Mouse (Mus musculus) embryonic facial prominence, embryonic 11.5 days (tissue): ENCODE results near the gene Pex5l. TPM values are rescaled to one million over a fixed set of nuclear protein-coding genes. Genes with fewer than 3 reads are reported as not detected.

ENCODE experiments used
- ATAC-seq: fragments of 200-750 bp; cut with Nextera tagmentation; replicated peaks from 2 replicates; pipeline ENCODE4 v1.8.0; 2017; ENCODE audit warnings: low read depth; ENCODE audit not compliant: insufficient number of reproducible peaks, low FRiP score, low TSS enrichment
- DNase-seq: peaks from one replicate; pipeline ENCODE4 v3.0.0-alpha.2; 2015; ENCODE audit warnings: low spot score
- H3K27ac ChIP-seq: fragments of 300-500 bp; sonication (generic); replicated peaks from 2 replicates; pipeline ENCODE4 v1.5.1; 2014; ENCODE audit warnings: mild to moderate bottlenecking, low read depth, low read length, control low read depth
- H3K27me3 ChIP-seq: fragments of 300-500 bp; sonication (generic); 2 replicates; pipeline ENCODE4 v1.6.1; 2014; ENCODE audit warnings: mild to moderate bottlenecking, low read length, moderate library complexity, mixed read lengths; ENCODE audit not compliant: control insufficient read depth, insufficient read depth
- H3K36me3 ChIP-seq: fragments of 300-500 bp; sonication (generic); replicated peaks from 2 replicates; pipeline ENCODE4 v1.6.1; 2014; ENCODE audit warnings: low read depth, mild to moderate bottlenecking, low read length, moderate library complexity, mixed read lengths; ENCODE audit not compliant: control insufficient read depth, insufficient read depth
- H3K4me1 ChIP-seq: fragments of 300-500 bp; sonication (generic); 2 replicates; pipeline ENCODE4 v1.6.1; 2014; ENCODE audit warnings: low read length, mixed read lengths; ENCODE audit not compliant: control insufficient read depth, insufficient read depth
- H3K4me2 ChIP-seq: fragments of 300-500 bp; sonication (generic); 2 replicates; pipeline ENCODE4 v1.6.1; 2014; ENCODE audit warnings: low read depth, mild to moderate bottlenecking, control low read depth, low read length, moderate library complexity
- H3K4me3 ChIP-seq: fragments of 300-500 bp; sonication (generic); 2 replicates; pipeline ENCODE4 v1.5.1; 2014; ENCODE audit warnings: low read depth, low read length, control low read depth
- H3K9ac ChIP-seq: fragments of 300-500 bp; sonication (generic); replicated peaks from 2 replicates; pipeline ENCODE4 v1.6.1; 2014; ENCODE audit warnings: mild to moderate bottlenecking, control low read depth, low read length
- H3K9me3 ChIP-seq: fragments of 300-500 bp; sonication (generic); replicated peaks from 2 replicates; pipeline ENCODE4 v1.6.1; 2016; ENCODE audit warnings: mild to moderate bottlenecking, low read length, inconsistent platforms, mixed read lengths; ENCODE audit not compliant: control insufficient read depth
- WGBS: fragments of 180-500 bp; shearing (Covaris S2); extraction: QIAGEN DNeasy Blood & Tissue Kit; methylation state at CpG from one replicate; pipeline ENCODE4 v1.1.7; 2014; 5-methylcytosine and 5-hydroxymethylcytosine counted together
- polyA plus RNA-seq: library from polyadenylated mRNA; unstranded; fragments of >200 nt; fragmentation: Nextera tagmentation; extraction: Ambion mirVana; gene quantifications from 2 replicates; pipeline ENCODE4 v1.2.1, GENCODE M21; 2014

Gene Pex5l
- polyA plus RNA-seq, 1 experiment from 2014 or later = 1.9 TPM

DNA sequence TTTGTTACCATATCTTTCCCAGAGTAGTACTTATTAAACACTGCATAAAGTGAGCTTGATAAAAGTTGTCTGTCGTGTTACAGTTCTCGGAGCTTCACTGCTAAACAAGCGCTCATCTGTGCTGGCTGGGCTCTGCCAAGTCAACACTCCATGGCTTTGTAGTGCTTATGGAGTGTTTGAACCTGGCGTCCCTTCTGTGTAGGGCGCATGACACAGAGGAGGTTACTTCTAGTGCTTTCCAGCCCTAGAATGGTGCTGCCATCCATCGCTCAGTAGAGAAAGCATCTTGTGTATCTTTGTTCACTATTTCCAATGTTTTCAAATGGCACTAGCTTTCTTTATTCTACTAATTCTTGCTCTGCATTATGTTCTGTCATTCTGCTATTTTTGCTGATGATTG is 39.5 kb downstream of the Pex5l start:
- no peaks in the 10 kb centered on the region for H3K9me3 ChIP-seq
- no peaks in the 10 kb centered on the region for H3K27me3 ChIP-seq
- no peak overlapping the region for H3K4me3 ChIP-seq
- ATAC-seq (no peak), DNase-seq (no peak)
- H3K36me3 ChIP-seq = no peaks in the 10 kb centered on the region
- H3K4me1 ChIP-seq = no peaks in the 10 kb centered on the region
- H3K4me2 ChIP-seq = no peak overlapping the region
- 89% methylated on average over 6 of the region's 6 CpGs for WGBS
- no peak overlapping the region for H3K9ac ChIP-seq
- H3K27ac ChIP-seq = no peak overlapping the region

GRCm38 (mm10) chr3:33098550-33099295 is 44.3 kb downstream of the Pex5l start:
- Histone ChIP-seq H3K9ac (no peak overlapping the region), H3K27ac (no peak overlapping the region), H3K4me2 (no peak overlapping the region), H3K27me3 (no peaks in the 10 kb centered on the region), H3K4me1 (no peaks in the 10 kb centered on the region), H3K4me3 (no peak overlapping the region), H3K9me3 (no peaks in the 10 kb centered on the region), H3K36me3 (no peaks in the 10 kb centered on the region)
- no peak for ATAC-seq
- no peak for DNase-seq
- 73% methylated on average over 9 of the region's 9 CpGs for whole genome bisulfite sequencing

- Histone ChIP-seq H3K36me3 (no peaks in the 10 kb centered on the region), H3K27ac (no peak overlapping the region), H3K4me3 (no peak overlapping the region), H3K27me3 (no peaks in the 10 kb centered on the region), H3K4me1 (no peaks in the 10 kb centered on the region), H3K9ac (no peak overlapping the region), H3K9me3 (no peaks in the 10 kb centered on the region), H3K4me2 (no peak overlapping the region)
- DNase-seq (no peak), ATAC-seq (no peak)
- WGBS = 72% methylated on average over 6 of the region's 6 CpGs
Measured at GRCm38 (mm10) chr3:33093646-33094045, 49.4 kb downstream of the Pex5l start.

DNA sequence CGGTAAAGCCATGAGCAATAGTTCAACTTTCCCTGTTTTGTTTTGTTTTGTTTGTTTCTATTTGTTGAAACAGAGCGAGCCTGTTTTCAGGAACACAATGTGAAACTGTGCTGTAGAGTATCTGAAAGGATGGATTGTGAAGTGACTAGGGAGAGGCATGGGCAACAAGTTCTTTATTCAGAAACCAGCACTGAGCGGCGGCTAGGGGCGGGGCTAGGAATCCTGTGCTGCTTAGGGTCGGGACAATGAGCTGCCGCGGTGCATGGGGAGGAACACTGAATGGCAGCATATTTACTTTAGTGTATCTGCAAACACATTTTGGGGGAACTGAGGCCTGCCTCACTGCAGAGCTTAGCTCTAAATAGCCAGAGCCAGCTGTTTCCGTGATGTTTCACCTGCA is 53.0 kb downstream of the Pex5l start:
- ATAC-seq (peak; percentile 71), DNase-seq (peak; percentile 69)
- Histone ChIP-seq H3K4me3 (no peak overlapping the region), H3K36me3 (no peaks in the 10 kb centered on the region), H3K4me2 (peak overlapping the region; percentile 13), H3K9me3 (no peaks in the 10 kb centered on the region), H3K27me3 (no peaks in the 10 kb centered on the region), H3K9ac (no peak overlapping the region; the same call in 1 of the 2 replicates), H3K4me1 (no peaks in the 10 kb centered on the region), H3K27ac (no peak overlapping the region)
- 14% methylated on average over 9 of the region's 9 CpGs for WGBS

GRCm38 (mm10) chr3:33089470-33089869 is 53.6 kb downstream of the Pex5l start:
- WGBS = 31% methylated on average over 2 of the region's 2 CpGs
- Histone ChIP-seq H3K4me3 (no peak overlapping the region), H3K27ac (no peak overlapping the region), H3K4me2 (no peak overlapping the region), H3K36me3 (no peaks in the 10 kb centered on the region), H3K9ac (no peak overlapping the region), H3K4me1 (no peaks in the 10 kb centered on the region), H3K27me3 (no peaks in the 10 kb centered on the region), H3K9me3 (no peaks in the 10 kb centered on the region)
- ATAC-seq = no peak
- DNase-seq = no peak

DNA sequence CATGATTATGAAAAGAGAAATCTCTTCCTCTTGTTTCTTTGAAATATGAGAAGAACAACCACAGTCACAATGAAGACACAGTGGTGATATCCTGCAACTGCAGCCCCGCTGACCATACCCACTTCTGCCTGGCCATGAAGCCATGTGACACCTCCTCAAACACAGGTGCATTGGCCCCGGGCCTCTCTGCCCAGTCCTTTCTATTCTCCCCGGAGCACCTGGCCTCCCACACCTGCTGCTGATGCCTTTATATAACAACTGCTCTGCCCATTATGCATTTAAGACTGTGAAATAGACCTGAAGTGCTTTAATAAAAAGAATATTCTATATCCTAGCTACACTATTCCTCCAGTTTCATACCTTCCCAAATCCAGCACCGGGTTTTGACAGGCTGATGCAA is 54.8 kb downstream of the Pex5l start:
- Histone ChIP-seq H3K9ac (no peak overlapping the region), H3K36me3 (no peaks in the 10 kb centered on the region), H3K4me2 (no peak overlapping the region), H3K4me1 (no peaks in the 10 kb centered on the region), H3K27ac (no peak overlapping the region), H3K9me3 (no peaks in the 10 kb centered on the region), H3K27me3 (no peaks in the 10 kb centered on the region), H3K4me3 (no peak overlapping the region)
- ATAC-seq = no peak
- DNase-seq = no peak
- WGBS = 56% methylated on average over 4 of the region's 4 CpGs

GRCm38 (mm10) chr3:33082806-33083338 is 60.2 kb downstream of the Pex5l start:
- Histone ChIP-seq H3K9ac (peak overlapping the region; percentile 22; the same call in 1 of the 2 replicates), H3K27me3 (no peaks in the 10 kb centered on the region), H3K36me3 (no peaks in the 10 kb centered on the region), H3K4me1 (no peaks in the 10 kb centered on the region), H3K4me2 (no peak overlapping the region), H3K9me3 (no peaks in the 10 kb centered on the region), H3K4me3 (no peak overlapping the region), H3K27ac (no peak overlapping the region)
- 31% methylated on average over 8 of the region's 8 CpGs for whole genome bisulfite sequencing
- DNase-seq (peak; percentile 6), ATAC-seq (no peak)

- Histone ChIP-seq H3K9me3 (no peaks in the 10 kb centered on the region), H3K4me1 (no peaks in the 10 kb centered on the region), H3K27ac (no peak overlapping the region), H3K36me3 (no peaks in the 10 kb centered on the region), H3K27me3 (no peaks in the 10 kb centered on the region), H3K4me2 (no peak overlapping the region), H3K9ac (no peak overlapping the region), H3K4me3 (no peak overlapping the region)
- 89% methylated on average over 4 of the region's 4 CpGs for WGBS
- DNase-seq = no peak
- no peak for ATAC-seq
Measured at GRCm38 (mm10) chr3:33081793-33082192, 61.3 kb downstream of the Pex5l start.
